Mouse (Mus musculus) heart, embryonic 11.5 days (tissue): ENCODE measurements around the gene Hoxb3. TPM values are rescaled to one million over a fixed set of nuclear protein-coding genes. Genes with fewer than 3 reads are reported as not detected.

Source experiments
- ATAC-seq: fragments of 200-750 bp; cut with Nextera tagmentation; replicated peaks from 2 replicates; pipeline ENCODE4 v1.8.0; 2017; ENCODE audit warnings: moderate library complexity; ENCODE audit not compliant: insufficient number of reproducible peaks, low FRiP score, low TSS enrichment
- H3K27ac ChIP-seq: fragments of 300-500 bp; sonication (generic); 2 replicates; pipeline ENCODE4 v1.5.1; 2014; ENCODE audit warnings: mild to moderate bottlenecking, low read depth, low read length
- H3K27me3 ChIP-seq: fragments of 300-500 bp; sonication (generic); 2 replicates; pipeline ENCODE4 v1.6.1; 2014; ENCODE audit warnings: mild to moderate bottlenecking, low read length, mixed read lengths; ENCODE audit not compliant: control insufficient read depth, insufficient read depth
- H3K36me3 ChIP-seq: fragments of 300-500 bp; sonication (generic); 2 replicates; pipeline ENCODE4 v1.6.1; 2014; ENCODE audit warnings: mild to moderate bottlenecking, low read length, moderate library complexity, mixed read lengths; ENCODE audit not compliant: control insufficient read depth, insufficient read depth
- H3K4me1 ChIP-seq: fragments of 300-500 bp; sonication (generic); 2 replicates; pipeline ENCODE4 v1.6.1; 2014; ENCODE audit warnings: low read length; ENCODE audit not compliant: control insufficient read depth, insufficient read depth
- H3K4me2 ChIP-seq: fragments of 300-500 bp; sonication (generic); 2 replicates; pipeline ENCODE4 v1.6.1; 2014; ENCODE audit warnings: mild to moderate bottlenecking, moderate library complexity
- H3K4me3 ChIP-seq: fragments of 300-500 bp; sonication (generic); 2 replicates; pipeline ENCODE4 v1.5.1; 2014; ENCODE audit warnings: low read depth, low read length
- H3K9ac ChIP-seq: fragments of 300-500 bp; sonication (generic); 2 replicates; pipeline ENCODE4 v1.6.1; 2014; ENCODE audit warnings: mild to moderate bottlenecking, low read depth, low read length, moderate library complexity
- H3K9me3 ChIP-seq: fragments of 300-500 bp; sonication (generic); replicated peaks from 2 replicates; pipeline ENCODE4 v1.6.1; 2016; ENCODE audit warnings: low read length; ENCODE audit not compliant: control insufficient read depth
- WGBS: fragments of 180-500 bp; shearing (Covaris S2); extraction: QIAGEN DNeasy Blood & Tissue Kit; methylation state at CpG from one replicate; pipeline ENCODE4 v1.1.7; 2014; ENCODE audit not compliant: insufficient replicate concordance; 5-methylcytosine and 5-hydroxymethylcytosine counted together
- polyA plus RNA-seq: library from polyadenylated mRNA; unstranded; fragments of >200 nt; fragmentation: Nextera tagmentation; extraction: Ambion mirVana; gene quantifications from 2 replicates; pipeline ENCODE4 v1.2.1, GENCODE M21; 2014

Gene Hoxb3
- polyA plus RNA-seq, 1 experiment from 2014 or later: 0.74 TPM

DNA sequence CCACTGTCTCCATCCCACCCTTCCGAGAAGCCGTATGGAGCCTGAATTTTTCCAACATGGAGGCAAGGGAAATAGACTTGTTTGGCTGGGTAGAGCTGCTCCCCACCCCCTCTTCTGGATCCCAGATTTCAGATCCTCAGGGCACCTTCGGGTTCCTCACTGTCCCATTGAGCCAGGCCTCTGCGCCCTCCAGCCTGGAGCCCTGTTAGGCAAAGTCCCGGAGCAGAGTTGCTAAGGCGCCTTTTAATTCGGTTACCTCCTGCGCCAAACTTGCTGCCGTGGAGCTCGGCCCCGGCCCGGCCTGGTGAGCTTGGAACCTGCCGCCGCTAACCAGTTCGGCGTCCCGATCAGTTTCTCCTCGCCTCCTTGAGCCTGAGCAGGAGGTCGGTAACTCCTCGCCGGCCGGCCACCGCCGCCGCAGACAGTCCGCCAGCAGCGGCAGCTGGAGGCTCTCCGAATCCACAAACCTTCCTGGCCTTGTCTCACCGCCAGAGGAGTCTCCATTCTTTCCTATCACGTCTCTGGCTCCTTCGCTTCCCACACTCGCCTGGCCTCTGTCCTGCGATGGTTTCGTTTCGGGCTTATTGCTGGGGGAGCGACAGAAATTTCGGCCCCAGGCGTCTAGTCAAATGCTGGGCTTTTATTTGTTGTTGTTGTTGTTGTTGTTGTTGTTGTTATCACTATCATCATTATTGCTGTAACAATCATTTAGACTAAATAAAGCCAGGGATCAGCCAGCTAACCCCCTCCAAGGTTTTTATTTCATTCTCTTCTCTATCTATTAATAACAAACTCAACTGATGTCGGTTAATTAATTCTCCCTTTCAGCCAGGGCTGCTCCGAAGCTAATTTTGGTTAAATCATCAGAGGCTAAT lies 18.8 kb downstream of the Hoxb3 start:
- H3K4me1 ChIP-seq: peaks cover 11% of the 10 kb centered on the region
- H3K9me3 ChIP-seq: no peaks in the 10 kb centered on the region
- under 1% methylated on average over 40 of the region's 40 CpGs for WGBS
- peak overlapping the region; percentile 70 for H3K27ac ChIP-seq
- H3K4me2 ChIP-seq: peak overlapping the region; percentile 63
- ATAC-seq: no peak
- H3K4me3 ChIP-seq: peak overlapping the region; percentile 45
- no peaks in the 10 kb centered on the region for H3K36me3 ChIP-seq
- peak overlapping the region; percentile 72 for H3K9ac ChIP-seq
- H3K27me3 ChIP-seq: peaks cover 96% of the 10 kb centered on the region

DNA sequence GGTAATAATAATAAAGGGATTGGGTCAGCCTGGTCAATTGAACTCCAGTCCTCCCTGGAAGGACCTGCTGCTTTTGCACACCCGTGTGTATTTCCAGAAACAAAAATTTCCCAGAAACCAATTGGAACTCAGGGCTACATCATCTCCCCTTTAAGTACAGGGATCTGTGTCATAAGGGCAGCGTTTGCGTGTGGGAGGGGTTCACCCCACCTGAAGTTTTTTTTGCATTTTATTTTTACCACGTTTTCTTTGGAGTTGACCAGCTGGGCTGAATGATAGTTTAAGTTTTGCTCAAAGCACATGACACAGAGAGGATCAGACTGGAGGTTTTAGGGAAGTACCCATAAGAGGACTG lies 19.4 kb downstream of the Hoxb3 start:
- H3K9ac ChIP-seq: no peak overlapping the region
- H3K9me3 ChIP-seq: no peaks in the 10 kb centered on the region
- peaks cover 11% of the 10 kb centered on the region for H3K4me1 ChIP-seq
- H3K27me3 ChIP-seq: peaks cover 94% of the 10 kb centered on the region
- no peaks in the 10 kb centered on the region for H3K36me3 ChIP-seq
- H3K27ac ChIP-seq: peak overlapping the region; percentile 70; the same call in 1 of the 2 replicates
- H3K4me2 ChIP-seq: peak overlapping the region; percentile 63; the same call in 1 of the 2 replicates
- no peak overlapping the region for H3K4me3 ChIP-seq
- 9% methylated on average over 4 of the region's 4 CpGs for WGBS
- ATAC-seq: no peak

DNA sequence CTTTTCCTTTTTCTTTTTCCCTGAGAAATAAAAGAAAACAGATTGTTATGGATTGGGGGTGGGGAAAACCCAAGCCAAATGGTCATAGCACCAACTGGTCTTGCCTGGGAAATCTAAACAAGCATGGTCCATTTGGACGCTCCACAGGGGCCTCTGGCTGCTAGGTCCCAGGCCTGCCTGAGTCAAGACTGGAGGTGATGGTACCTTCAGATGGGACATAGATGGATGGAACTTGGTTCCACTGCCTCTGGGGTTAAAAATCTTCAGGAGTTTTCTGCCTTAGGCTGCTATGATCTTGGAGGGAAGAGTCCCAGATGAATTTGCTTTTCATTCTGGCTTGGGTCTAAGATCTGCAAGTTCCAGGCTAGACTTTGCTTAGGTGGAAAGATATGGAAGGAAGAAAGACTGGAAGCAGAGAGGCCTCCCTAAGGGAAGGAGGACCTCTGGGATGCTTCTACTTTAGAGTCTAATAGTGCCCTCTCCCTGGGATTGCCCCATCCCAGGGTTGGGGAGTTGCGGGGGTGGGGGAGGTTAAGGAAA lies 20.1 kb downstream of the Hoxb3 start:
- ATAC-seq: no peak
- 40% methylated on average over 2 of the region's 2 CpGs for WGBS
- H3K4me3 ChIP-seq: no peak overlapping the region
- peaks cover 92% of the 10 kb centered on the region for H3K27me3 ChIP-seq
- no peak overlapping the region; the same call in 1 of the 2 replicates for H3K4me2 ChIP-seq
- H3K4me1 ChIP-seq: peaks cover 11% of the 10 kb centered on the region
- no peak overlapping the region for H3K27ac ChIP-seq
- H3K9me3 ChIP-seq: no peaks in the 10 kb centered on the region
- no peak overlapping the region for H3K9ac ChIP-seq
- no peaks in the 10 kb centered on the region for H3K36me3 ChIP-seq

DNA sequence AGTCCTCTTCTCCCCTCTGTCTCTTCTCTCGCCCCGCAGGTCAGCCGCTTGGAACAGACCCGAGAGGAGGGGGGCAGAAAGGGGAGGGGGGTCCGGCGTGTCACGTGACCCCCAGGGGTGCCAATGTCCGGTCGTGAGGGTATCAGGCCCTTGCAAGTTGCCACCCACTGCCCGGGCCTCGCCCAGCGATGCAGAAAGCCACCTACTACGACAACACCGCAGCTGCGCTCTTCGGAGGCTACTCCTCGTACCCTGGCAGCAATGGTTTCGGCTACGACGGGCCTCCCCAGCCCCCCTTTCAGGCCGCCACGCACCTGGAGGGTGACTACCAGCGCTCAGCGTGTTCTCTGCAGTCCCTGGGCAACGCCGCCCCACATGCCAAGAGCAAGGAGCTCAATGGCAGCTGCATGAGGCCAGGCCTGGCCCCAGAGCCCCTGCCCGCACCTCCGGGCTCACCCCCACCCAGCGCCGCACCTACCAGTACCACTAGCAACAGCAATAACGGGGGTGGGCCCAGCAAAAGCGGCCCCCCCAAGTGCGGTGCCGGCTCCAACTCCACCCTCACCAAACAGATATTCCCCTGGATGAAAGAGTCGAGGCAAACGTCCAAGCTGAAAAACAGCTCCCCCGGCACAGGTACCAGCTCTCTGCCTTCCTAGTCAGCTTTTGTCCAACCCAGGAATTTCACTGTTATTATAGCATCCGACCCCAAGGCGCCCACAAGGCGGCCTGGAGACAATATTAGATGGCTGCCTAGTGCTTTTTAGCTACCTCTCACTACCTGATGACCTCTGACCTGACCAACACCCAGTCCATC lies 21.1 kb downstream of the Hoxb3 start:
- peak overlapping the region; percentile 52; the same call in 1 of the 2 replicates for H3K9ac ChIP-seq
- peaks cover 92% of the 10 kb centered on the region for H3K27me3 ChIP-seq
- H3K4me2 ChIP-seq: peak overlapping the region; percentile 76
- no peaks in the 10 kb centered on the region for H3K9me3 ChIP-seq
- H3K27ac ChIP-seq: peak overlapping the region; percentile 29; the same call in 1 of the 2 replicates
- H3K4me1 ChIP-seq: peaks cover 11% of the 10 kb centered on the region
- WGBS: 10% methylated on average over 40 of the region's 40 CpGs
- 0 out of 2 replicates have a peak, but pooled peaks have one; percentile 17 for ATAC-seq
- H3K4me3 ChIP-seq: no peak overlapping the region
- no peaks in the 10 kb centered on the region for H3K36me3 ChIP-seq

DNA sequence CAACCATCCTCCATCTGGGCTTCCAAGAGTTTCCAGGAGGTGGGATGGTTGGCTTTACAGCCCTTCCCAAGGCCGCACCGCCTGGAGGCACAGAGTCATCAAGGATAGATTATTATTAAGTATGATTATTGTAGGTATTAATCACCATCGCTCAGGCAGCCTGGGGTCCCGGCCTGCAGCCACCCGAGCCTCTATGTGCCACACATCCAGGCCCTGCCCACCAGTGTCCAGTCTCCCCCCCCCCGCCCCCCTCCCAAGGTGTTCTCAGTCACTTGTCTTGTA lies 21.7 kb downstream of the Hoxb3 start:
- peak overlapping the region; percentile 29; the same call in 1 of the 2 replicates for H3K27ac ChIP-seq
- peak overlapping the region; percentile 22; the same call in 1 of the 2 replicates for H3K9ac ChIP-seq
- peak overlapping the region; percentile 76 for H3K4me2 ChIP-seq
- peaks cover 92% of the 10 kb centered on the region for H3K27me3 ChIP-seq
- peaks cover 11% of the 10 kb centered on the region for H3K4me1 ChIP-seq
- WGBS: 24% methylated on average over 5 of the region's 6 CpGs
- H3K36me3 ChIP-seq: no peaks in the 10 kb centered on the region
- ATAC-seq: no peak
- H3K4me3 ChIP-seq: 0 out of 2 replicates have a peak overlapping the region, but pooled peaks have one; percentile 2
- H3K9me3 ChIP-seq: no peaks in the 10 kb centered on the region

DNA sequence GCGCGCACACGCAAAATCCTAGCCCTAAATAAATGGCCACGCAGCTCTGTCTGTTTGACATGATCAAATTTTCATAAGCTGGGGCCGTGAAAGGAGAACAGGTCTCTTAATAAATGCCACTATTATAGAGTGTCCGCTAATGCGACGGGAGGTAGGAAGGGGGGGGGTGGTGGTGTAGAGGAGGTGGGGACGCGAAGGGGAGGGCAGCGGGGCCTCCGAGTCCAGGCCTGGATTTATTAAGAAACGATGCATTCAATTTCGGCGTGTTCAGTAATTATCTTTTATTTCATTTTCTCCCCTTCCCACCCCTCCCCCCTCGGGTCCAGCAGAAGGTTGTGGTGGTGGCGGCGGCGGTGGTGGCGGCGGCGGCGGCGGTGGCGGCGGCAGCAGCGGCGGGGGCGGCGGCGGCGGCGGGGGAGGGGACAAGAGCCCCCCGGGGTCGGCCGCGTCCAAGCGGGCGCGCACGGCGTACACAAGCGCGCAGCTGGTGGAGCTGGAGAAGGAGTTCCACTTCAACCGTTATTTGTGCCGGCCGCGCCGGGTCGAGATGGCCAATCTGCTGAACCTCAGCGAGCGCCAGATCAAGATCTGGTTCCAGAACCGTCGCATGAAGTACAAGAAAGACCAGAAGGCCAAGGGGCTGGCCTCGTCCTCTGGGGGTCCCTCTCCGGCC lies 22.2 kb downstream of the Hoxb3 start:
- Histone ChIP-seq H3K27ac (peak overlapping the region; percentile 41; the same call in 1 of the 2 replicates), H3K9ac (peak overlapping the region; percentile 52; the same call in 1 of the 2 replicates), H3K27me3 (peaks cover 91% of the 10 kb centered on the region), H3K4me3 (peak overlapping the region; percentile 45), H3K4me1 (peaks cover 14% of the 10 kb centered on the region), H3K36me3 (no peaks in the 10 kb centered on the region), H3K9me3 (no peaks in the 10 kb centered on the region), H3K4me2 (peak overlapping the region; percentile 76)
- WGBS: 4% methylated on average over 39 of the region's 56 CpGs
- no peak for ATAC-seq

DNA sequence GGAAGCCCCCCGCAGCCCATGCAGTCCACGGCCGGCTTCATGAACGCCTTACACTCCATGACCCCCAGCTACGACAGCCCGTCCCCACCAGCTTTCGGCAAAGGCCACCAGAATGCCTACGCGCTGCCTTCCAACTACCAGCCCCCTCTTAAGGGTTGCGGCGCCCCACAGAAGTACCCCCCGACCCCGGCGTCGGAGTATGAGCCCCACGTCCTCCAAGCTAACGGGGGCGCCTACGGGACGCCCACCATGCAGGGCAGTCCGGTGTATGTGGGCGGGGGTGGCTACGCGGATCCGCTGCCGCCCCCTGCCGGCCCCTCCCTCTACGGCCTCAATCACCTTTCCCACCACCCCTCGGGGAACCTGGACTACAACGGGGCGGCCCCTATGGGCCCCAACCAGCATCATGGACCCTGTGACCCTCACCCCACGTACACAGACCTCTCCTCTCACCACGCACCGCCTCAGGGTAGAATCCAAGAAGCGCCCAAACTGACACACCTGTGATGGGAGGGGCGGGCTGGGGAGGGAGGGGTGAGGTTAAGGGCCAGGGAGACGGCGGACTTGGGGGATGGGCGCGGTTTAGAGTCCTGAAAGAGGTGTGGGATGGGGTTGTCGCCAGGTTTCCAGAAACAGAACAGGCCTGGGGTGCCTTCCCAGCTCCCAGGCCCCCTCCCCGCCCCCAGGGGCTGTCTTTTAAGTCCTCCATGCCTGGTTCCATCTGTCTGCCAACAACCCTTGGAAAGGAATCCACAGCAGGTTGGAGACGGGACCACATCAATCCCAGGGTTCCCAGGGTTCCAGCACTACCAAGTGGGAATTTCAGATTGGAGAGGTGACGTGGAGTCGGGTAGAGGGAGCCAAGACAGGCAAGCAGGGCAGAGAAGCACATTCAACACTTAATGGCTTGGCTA lies 23.0 kb downstream of the Hoxb3 start:
- WGBS: 4% methylated on average over 44 of the region's 45 CpGs
- peaks cover 92% of the 10 kb centered on the region for H3K27me3 ChIP-seq
- peak overlapping the region; percentile 41; the same call in 1 of the 2 replicates for H3K27ac ChIP-seq
- peak overlapping the region; percentile 76 for H3K4me2 ChIP-seq
- H3K9ac ChIP-seq: peak overlapping the region; percentile 52; the same call in 1 of the 2 replicates
- H3K36me3 ChIP-seq: no peaks in the 10 kb centered on the region
- no peaks in the 10 kb centered on the region for H3K9me3 ChIP-seq
- H3K4me3 ChIP-seq: peak overlapping the region; percentile 45
- H3K4me1 ChIP-seq: peaks cover 14% of the 10 kb centered on the region
- ATAC-seq: no peak
